Mouse (Mus musculus): ENCODE data around the gene Haus4.
A peak's percentile ranks its signal among the peaks of the same experiment; 100 is the strongest.

The Haus4 gene

DNA sequence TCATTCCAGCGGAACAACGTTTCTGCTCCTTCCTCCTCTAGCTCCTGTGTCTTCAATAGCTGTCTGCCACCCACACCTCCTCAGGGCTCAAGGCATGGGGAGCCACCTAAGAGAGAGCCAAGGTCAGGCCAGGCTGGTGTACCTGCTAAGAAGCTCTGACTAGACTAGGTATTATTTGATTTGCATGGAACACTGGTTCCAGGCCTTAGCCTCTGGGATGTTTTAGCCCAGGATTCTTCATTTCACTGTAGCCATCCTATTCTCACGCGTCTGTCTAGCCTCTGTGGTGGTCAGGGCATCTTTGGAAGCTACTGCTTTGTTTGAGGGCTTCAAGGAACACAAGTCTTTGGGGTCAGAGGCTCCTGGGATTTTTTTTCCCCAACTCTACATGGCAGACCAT is 17.7 kb upstream of the Haus4 start:
- no peak for DNase-seq

DNA sequence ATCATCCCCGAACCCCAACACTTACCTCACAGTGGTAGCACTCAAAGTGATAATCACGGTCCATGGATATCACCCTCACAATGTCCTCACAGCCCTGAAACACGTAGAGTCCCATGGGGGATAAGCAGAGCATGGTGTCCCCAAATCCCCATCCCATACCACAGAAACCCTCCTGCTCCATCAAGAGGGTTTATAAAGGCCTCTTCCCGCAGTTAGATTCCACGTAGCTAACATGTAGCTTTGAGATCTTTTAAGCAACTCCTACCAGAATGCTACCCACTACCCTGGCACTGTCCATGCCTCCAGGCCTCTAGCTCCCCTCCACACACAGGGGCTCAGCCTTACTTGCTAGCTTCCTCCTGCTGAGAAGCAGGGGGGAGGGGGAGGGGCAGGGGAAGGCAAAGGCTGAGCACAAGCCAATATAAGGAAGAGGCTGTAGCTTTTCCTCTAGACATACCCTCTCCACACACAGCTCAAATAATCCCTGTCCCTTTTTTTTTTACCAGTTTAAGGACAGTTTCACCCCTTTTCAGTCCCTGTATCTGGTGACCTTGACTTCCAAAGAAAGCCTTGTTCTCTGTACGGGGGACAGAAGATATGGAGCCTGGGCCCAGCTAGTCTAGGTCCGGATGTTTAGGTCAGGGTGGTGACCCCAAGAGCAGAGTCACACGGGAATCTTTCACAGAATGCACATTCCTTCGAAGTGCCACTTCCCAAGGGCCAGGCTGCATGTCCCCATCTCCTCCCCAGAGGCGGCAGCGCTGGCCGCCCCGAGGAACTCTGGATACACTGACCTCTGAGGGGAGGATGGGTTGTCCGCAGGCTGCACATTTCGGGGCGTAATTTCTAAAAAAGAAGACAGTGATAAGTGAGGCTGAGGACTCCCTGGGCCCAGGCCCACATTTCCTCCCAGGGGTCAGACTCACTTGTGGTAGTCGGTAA is 15.3 kb upstream of the Haus4 start:
- no peak for DNase-seq

DNA sequence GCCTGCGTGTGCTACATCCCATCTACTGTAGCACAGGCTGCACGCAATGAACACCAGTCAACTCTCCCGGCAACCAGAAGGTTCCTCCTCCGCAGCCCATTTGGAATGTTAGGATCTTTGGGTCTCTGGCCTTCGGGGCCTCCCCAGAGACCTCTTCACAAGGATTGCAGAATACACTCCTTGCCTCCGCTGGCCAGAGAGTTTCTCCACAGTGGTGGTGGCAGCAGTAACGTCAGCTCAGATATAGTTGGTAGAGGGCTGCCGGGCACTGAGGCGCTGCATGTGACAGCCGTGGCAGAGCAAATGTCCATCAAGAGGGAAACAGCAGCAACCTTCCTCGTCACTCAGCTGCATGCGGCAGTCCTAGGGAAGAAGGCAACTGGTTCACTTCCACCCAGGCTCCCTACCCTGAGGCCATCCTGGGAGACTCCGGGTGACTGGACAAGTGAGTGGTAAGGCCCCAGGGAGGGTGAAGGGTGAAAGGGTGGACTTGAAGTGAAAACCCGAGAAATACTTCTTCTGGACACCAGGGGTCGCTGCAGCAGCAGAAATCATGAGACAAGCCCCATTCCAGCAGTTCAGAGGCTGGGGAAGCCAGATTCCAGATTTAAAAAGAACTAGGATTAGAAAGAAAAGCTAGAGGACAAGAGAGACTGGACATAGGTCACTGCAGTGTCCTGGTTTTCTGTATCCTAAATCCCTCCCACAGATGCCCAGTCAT is 14.4 kb upstream of the Haus4 start:
- peak; percentile 70 for DNase-seq

DNA sequence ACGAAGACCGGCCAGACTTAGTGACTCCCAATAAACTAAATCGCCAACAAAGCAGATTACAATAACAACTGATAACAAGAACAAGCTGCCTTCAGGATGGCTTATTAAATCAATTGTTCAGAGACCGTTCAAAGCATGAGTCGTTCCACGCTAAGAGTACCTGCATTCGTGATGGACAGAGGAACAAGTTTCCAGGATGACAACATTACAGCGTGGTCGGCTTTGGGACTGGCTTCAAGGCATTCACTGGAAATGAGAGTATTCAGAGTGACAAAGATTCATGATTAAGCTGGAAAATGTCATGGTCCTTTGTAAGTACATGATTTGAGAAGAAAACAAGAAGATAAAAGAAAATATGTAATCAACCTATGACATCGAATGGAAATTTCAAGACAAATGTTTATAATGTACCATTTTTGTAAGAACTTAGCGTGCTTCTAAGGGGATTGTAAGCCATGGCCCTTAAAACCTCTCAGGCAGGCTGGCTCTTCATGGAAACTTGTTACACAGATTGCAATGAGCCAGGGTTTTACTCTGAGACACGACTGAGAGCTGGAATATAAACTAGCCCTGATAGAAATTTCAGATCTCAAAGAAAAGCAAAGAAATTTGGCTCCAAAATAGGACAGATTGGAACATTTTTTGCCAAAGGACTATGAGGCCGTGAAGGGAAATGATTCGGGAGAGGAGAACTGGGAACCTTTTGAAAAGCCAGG is 6.3 kb upstream of the Haus4 start:
- DNase-seq = no peak

DNA sequence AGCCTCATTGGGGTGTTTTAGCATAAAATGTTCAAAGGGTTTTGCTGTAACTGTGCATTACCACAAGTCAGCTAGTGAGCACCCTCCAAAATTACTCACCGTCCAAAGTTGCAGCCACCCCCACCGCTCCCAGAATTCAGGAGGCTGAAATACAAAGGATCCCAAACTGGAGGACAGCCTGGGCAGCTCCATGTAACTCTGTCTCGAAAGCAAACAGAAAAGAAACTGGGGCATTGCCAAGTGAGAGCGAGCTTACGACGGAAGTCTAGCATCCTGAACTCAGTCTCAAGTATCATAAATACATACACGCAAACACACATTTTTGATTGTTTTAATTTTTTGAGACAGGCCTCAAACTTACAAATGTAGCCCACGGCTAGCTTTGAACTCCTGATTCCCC is 2.9 kb upstream of the Haus4 start:
- no peak for DNase-seq

DNA sequence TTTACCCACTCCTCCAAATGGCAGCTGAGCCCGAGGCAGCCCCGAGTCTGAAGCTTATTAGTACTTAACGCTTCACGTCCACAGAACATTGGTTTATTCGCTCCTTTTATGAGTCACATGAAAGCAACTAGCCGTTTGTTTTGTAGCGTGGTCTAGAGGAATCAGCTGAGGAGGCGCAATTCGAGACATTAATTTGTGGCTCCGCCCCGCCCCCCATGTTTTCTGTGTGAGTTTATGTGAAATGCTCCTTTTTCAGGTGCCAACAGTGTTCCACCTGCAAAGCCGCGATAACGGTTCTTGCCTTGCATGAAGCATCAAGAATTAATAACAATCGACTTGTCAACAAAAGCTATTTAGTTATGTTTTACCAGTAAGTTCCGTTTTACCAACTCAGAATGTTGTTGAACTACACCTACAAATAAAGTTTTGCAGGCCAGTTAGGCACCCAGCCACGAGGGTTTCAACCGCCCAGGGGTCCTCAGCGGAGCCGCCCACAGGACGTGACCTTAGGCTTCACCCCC is 902 bp downstream of the Haus4 start:
- DNase-seq = no peak

DNA sequence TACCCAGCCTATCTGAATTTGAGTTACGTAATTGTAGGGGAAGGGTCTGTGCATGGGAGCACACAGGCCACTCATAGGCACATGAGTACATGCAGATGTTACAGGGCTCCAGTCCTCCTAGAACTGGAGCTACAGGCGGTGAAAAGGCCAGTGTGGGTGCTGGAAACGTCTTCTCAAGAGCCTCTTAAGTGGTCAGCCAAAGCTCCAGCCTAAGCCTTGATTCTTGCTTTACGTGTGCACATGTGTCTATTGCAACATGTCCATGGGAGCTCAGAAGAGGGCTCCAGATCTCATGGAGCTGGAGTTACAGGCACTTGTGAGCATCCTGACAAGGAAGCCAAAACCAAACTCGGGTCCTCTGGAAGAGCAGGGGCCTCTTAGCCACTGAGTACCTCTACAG is 9.7 kb downstream of the Haus4 start:
- no peak for DNase-seq

DNA sequence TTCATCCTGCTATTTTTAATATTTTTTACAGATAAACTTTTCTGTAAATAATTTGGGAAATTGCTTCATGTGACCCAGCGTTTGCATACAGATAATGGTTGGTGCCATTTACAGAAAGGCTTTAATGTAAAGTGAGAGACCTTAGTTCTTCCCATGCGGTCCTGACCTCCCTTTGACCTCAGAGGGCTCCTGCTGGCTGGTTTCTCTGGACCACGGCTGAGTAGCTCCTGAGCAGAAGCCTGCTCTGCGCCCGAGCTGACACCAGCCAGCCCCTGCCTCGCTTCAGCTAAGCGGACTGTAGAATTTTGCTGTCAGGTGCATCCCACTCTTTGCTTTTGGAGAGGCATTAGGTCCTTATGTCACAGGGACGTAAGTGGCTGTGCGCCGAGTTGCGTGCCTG is 13.6 kb downstream of the Haus4 start:
- no peak for DNase-seq

DNA sequence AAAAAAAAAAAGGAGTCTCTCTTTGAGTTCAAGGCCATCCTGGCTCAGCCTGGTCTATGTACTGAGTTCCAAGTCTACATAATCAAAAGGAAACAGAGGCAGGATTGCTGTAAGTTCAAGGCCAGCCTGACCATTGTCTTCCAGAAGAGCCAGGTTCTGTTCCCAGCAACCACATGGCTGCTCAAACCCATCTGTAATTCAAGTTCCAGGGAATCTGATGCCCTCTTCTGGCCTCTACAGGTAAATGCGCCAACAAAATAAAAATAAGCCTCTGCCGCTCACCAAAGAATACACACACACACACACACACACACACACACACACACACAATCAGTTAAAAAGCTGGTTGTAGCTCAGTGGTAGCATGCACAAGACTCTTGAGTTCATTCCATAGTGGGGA is 15.8 kb downstream of the Haus4 start:
- no peak for DNase-seq

DNA sequence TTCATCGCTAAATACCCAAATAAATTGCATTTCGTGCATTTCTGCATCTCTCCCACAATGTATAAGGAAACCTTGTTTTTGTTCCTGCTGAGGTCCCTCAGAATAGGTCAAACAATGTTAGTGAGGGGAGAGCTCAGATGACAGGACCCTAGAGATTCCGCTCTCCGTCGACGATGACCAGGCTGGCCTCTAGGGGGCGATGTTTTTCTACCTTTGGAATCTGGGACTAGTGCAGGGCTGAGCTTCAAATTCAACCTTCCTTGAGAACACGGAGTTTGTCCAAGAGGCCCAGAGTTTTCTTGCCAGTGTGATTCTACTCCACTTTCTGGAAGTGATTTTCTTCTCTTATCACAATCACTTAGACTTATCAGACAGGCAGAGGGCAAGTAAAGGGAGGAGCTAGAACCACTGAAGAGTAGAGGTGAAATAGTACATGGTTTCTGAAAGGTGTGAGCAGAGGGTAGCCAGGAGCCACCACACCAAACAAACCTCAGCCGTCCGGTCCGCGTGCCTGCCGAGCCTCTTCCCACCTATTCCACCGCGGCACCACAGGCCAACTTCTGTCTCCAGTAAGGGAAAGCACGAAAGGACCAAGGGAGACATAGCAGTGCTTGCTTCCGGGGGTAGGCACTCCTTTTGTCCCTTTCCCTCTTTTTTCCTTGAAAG is 25.8 kb downstream of the Haus4 start:
- DNase-seq = peak; percentile 87

DNA sequence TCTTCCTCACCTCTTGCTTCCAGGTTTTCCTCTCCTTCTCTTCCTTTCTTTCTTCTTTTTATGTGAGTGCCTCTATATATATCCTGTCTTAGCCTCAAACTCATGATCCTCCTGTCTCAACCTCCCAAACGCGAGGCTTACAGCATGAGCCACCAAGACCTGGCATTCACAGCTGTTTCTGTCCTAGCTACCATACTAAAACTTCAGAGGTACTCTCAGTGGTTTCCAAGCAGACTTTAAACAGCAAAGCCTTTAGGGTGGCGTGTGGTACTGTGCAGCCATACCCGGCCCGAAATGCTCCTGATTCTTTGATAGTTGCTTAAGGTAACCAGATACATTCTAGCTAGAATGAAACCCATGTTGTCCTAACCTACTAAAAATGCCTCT is 26.4 kb downstream of the Haus4 start:
- DNase-seq = no peak

DNA sequence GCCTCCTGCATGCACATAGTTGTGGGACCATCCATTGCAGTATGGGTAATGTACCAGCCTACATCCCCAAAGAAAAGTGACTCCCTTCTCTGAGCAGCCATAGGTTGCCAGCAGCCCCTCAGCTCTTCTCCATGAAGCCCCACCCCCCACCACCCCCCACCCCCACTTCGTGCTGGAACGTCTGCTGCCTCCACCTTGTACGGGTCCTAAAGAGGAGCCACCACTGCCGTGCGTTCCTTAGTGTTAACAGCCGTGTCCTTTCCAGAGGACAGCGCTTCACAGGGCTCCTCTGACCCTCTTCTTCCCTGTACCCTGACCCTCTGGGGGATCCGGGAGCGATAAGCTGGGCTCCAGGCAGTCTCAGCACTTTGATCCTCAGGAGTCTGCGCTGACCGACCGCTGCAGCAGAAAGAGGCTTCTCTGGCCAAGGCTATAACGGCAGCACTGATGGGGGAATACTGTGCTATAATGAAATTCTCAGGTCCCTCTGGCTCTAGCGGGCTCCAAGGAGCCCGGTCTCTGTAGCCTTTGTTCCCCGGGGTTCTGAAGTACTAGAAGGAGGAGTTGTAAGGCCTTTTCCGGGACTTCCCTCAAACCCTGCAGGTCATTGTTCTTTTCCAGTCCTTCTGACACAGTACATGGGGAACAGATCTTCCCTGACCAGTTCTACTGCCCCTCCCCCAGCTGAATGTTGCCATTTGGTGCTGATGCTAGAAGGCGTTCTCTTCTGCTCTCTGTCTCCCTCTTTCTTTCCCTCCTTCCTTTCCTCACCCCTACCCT is 27.0 kb downstream of the Haus4 start:
- DNase-seq = peak; percentile 40

DNA sequence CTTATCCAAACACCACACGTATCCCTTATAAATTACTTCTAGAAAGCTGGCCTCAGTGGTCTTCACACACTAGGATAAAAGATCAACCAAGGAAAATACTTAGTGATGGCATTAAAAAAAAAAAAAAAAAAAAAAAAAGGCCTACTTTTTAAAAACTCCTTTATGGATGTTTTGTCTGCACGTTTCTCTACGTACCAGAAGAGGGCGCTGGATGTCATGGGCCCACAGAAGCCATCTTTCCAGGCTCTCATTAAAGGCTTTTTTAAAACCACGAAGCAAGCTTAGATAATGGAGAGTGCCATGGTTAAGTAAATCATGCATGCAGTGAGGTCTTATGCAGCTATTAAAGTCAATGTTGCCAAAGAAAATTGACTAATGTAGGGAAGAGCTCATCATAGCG is 30.8 kb downstream of the Haus4 start:
- DNase-seq = no peak

DNA sequence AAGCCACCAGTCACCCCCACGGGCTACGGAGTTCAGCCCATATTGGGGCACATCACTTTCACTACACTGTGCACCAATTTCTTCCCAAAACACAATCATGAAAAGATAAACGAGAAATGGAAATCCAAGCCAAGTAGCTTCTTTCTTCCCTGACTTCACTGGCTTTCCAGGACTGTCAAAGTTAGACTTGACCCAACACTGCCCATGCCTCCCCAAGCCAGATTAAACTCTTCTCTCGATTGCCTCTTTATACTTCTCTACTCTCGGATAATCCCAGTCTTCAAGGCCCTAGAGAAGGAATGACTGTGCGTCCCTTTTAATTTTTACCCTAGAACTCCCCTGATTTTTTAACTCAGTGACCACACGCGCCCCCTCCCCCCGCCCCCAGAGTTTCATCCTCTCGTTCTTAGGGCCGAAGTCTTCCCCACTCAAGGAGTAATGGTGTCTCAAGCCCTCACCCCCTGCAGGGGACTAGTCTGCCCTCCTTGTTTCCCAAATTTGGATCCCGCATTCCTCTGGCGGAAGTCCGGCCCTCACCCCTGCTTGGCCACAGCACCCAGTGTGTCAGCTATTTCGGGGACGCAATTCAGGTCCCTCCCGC is 37.6 kb downstream of the Haus4 start:
- no peak for DNase-seq

DNA sequence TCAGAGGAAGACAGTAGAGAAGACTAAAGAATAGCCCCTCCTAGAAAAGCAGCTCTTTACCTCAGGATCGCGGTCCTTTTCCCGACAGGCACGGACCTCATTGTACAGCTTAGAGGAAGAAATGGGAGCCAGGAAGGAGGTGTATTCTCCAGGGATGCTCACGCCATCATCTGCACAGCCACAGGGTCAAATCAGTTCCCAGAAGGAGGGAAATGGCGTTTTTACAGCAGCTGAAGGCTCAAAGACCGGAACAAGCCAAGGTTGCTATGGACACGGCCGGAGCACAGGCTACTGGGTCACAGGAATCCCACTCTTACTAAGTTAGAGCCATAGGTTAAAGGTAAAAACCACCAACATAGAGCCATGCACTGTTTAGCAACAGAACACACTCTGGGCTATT is 44.6 kb downstream of the Haus4 start:
- DNase-seq = no peak

DNA sequence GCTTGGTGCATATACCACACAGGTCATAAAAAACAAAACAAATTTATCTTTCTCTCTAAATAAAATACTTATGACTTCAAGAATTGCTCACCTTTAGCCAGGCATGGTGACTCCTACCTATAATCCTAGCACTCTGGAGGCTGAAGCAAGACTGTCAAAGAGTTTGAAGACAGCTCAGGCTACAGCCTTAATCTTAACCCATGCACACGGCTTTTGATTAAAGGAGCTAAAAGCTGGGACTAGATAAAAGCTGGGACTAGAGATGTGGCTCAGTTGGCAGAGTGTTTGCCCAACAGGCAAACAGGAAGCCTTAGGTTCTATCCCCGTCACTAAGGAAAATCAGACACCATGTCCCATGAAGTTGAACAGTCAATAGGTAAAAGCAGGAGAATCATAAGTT is 51.3 kb downstream of the Haus4 start:
- no peak for DNase-seq

DNA sequence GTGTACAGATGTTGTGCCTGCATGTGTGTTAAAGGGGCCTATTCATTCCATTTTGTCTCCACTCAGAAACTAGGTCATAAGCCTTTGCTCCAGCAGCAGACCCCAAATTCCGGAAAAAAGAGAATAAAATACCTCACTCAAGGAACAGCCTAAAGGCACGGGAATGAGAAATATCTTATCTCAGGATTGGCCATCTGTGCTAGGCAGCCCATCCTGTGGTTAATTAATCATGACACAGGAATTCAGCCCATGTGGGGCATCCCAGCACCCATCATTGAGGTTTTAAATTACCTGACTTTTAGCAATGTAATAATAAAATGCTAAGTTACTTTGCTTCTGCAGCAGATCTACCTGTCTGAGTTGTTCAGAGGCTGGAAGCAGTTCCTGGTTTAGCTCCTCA is 53.1 kb downstream of the Haus4 start:
- no peak for DNase-seq

DNA sequence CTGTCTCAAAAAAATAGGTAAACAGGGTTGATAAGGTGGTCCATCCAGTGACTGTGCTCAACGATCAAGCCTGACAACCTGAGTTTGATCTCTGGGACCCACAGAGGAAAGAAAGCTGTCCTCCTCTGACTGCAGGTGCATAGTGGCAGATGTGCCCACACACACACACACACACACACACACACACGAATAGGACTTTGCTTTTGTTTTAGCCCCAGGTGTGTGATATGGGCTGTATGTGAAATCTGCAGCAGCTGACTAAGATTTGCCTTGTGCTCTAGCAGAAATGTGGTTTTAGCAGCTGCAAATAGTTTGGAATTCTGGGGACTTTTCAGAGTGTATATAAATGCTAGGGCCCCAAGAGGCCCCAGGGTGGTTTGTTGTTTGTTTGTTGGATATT is 55.1 kb downstream of the Haus4 start:
- no peak for DNase-seq

DNA sequence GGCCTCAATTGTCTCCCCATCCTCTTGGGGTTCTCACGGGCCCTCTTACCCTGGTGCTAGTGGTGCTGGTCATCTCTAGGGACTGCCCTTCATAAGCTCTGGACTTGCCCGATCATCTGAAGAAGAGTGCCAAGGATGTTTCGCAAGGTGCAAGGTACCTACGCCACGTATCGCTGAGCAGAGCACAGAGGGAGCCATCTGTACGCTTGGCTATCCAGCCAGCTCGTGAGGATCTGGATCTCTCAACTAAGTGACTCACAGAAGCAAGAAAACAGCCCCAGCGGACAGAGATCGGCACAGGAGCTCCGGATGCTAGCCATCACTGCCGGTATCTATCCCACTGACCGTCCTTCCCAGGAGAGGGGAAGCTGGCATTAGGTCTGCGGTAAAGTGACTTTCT is 57.7 kb downstream of the Haus4 start:
- DNase-seq = no peak

DNA sequence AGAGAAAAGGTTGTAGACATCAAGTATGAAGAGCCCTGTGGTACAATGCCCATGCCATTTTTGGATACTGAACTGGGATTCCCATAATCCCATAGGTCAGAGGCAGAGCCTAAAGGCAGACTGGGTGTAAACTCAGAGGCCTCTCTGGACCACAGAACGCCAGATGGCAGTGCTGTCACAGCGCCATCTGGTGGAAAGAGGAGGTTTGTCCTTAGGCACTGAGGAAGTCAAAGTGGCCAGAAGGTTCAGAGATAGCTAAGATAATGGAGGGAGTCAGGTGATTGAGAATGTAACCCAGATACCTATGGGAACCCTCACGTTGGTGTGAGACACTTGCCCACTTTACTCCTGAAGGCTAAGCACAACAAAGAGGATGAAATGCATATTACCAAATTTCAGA is 60.2 kb downstream of the Haus4 start:
- DNase-seq = peak; percentile 46

DNA sequence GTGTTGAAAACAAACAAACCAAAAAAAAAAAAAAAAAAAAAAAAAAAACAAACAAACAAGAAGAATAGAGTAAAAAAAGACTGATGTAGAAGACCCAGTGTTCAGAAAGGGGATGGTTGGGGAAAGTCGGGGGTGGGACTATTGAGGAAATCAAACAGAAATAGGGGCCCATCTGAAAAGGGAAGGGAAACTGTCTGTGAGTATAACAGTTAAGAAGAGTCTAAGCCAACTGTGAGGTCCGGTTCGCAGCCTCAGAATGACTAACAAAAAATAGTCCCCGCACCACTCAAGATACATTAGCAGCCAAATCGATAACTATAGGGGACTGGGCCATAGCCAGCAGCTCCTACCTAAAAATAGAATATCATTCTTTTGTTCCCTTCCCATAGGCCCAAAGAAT is 61.2 kb downstream of the Haus4 start:
- no peak for DNase-seq
